Mouse (Mus musculus): ENCODE measurements at regions not wholly inside any gene's neighbourhood (a gene's known extent, or its start where the extent isn't known, plus 50 kb on each side); places are given as distances from the start of the nearest gene placed in this dataset.

DNA sequence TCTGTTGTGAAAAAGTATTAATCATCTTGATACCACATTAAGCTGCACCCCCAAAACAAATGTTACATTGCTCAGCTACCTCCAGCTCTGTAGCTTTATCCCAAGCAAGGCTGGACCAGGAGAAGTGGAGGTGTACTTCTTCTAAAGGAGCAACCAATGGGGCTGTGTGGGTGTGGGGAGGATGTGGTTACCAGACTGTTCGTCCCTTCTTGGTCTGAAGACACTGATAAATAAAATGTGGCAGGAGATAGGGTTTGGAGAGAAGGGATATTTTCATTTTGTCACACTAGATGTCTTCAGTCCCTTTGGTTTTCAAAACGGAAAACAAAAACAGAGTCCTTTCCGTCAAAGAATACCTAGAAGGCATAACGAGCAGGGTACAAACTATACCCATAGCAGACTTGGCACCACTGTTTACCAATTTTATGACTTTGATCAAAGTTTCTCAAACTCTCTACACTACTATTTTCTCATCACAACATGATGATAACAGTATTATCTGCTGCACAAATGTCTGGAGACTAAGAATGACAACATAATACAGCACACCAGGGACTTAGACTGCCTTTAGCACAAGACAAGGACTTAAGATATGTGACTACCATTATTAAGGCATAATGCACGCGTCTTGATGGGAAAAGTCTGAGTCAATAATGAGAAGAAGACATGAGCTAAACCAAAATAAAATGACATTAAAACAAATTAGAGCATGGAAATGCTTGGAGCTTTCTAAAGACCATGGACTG lies 253.4 kb upstream of the Rag2 start:
- DNase-seq (ENCODE audit: low spot score), result no peak

DNA sequence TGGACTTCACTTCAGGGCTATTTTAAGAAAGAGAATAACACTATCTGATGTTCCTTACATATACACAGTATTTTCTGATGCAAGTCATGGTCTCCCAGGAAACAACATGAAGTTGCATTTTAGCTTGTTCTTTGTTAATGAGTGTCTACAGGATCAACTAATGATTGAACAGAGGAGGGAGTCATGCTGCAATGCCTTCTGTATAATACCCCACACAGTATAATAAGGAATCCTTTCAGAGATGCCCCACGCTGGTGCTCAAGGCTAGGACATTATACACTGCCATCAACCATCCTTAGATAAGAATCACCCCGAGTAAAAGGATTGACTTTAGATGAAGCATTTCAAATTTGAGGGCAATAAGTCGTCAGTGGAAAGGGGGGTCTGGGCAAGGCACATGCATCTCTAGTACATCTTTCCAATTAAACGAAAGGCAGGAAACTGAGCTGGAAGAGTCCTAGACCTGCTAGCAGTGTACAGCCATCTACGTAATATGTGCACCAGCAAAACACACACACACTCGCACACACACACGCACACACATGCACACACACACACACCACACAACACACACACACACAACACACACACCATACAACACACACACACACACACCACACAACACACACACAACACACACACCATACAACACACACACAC lies 252.6 kb upstream of the Rag2 start:
- DNase-seq (ENCODE audit: low spot score), result no peak

DNA sequence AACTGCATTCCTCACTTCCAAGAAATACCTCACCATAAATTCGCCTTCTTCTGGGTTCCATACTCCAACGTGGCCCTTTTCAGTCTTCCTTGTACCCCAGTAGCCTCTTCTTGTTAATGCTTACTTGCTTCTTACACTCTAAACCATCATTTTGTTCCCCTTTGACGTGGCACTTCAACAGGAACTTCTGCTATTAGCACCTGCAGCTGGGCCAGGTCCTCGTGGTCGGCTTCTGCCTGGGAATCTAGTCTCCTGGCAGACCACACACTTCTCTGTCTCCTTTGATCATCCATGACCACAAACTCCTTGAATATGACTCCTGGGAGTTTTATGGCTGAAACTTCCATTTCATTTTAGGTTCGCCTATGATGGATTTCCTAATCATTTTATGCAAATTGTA lies 243.9 kb upstream of the Rag2 start:
- DNase-seq (ENCODE audit: low spot score), result no peak

DNA sequence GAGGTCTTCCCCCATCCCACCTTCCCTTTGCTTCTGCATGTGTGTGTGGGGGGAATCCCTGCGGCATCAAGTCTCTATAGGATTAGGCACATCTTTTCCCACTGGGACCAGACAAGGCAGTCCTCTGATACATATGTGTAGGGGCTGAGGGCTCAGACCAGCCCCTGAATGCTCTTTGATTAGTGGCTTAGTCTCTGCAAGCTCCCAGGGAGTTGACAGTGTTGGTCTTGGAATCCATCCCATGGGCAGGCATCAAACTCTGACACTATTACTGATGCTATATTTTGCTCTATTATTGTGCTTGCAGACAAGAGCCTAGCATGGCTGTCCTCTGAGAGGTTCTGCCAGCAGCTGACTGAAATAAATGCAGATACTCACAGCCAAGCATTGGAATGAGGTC lies 209.5 kb upstream of the Rag2 start:
- no peak for DNase-seq (ENCODE audit: low spot score)

DNA sequence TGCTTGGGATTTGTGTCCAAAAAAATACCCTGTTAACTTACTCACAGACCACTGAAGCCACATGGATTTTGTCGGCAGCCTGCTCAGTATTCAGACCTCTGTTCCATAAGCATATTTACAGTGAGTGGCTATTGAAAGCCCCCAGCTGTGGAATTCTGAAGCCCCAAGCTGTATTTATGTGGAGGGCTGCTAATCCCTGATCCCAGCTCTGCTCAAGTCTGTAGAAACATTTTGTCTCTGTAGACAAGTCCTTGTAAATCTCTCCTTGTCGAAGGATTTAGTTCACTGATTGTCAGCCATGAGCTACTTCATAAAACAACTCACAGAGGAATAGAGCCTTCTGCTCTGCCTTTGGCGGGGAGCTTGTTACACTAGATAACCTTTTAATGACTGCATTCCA lies 207.8 kb upstream of the Rag2 start:
- no peak for DNase-seq (ENCODE audit: low spot score)

DNA sequence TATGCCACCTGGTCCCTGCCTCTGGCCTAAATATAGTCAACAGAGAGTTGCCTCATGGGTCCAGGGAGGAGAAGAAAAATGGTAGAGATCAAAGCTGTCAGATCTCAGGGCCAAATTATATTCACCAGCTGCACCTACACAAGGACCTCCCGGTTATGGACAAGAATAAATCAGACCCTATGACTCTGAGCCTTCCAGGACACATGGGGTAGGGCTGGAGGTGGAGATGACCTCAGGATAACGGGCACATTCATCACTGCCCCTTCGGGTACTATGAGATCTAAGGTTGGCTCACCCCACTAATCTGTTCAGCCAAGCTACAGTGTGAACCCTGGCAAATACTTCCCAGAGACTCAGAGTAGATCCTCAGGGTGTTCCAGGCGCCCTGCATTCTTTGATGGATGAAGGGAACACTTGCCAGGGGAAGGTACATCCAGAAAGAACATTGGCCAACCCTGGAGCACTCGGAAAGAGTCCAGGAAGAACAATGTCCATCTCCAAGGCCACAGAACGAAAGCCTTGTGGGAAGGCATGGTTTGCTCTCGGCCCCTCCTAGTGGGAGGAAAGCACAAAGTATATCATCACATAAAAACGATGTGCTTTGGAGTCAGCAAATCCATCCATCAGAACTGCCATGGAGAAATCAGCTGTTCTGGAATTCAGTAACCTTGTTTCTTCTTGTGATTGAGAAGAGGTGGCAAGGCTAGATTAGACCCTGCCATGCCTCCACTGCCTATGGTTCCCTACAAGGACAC lies 191.2 kb upstream of the Rag2 start:
- no peak for DNase-seq (ENCODE audit: low spot score)

DNA sequence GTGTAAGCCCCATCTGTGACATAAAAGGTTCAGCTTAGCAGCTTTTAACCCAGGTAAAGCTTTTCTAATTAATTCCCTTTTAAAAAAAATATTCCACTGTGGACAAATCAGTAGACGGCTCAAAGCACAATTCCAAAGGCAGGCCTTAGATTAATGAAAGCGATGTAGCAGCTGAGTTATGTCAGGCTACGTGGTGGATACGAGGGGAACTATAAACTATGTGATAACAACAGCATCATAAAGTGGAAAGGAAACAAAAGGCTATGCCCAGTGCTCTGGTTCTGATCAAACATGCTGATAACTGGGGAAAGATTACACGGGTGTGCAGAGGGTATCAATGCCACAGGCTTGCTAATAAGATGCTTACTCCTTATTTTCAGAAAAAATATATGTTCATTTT lies 184.3 kb upstream of the Rag2 start:
- DNase-seq (ENCODE audit: low spot score), result no peak

DNA sequence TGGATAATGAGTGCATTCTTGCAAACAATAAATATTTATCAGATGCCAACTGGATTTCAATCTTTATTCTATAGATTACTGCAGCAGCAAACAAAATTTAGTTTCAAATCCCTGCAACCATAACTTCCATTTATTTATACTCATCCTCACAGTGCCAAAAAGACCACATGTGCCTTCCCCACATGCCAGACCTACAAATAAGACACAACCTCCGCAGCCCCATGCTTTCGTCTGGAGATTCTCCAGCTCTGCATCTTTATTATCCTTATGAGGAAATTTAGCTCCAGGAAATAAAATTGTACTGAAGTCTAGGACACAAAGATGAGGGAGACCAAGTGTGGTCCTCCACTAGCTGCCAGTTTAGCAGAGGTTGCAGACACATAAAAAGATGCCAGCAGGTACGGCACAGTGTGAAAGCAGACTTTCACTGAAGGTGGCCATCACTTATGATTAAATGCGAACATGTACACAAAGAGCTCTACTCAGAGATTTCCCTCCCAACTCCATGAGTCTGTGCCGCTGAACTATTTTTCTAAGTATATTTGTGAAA lies 183.4 kb upstream of the Rag2 start:
- no peak for DNase-seq (ENCODE audit: low spot score)

DNA sequence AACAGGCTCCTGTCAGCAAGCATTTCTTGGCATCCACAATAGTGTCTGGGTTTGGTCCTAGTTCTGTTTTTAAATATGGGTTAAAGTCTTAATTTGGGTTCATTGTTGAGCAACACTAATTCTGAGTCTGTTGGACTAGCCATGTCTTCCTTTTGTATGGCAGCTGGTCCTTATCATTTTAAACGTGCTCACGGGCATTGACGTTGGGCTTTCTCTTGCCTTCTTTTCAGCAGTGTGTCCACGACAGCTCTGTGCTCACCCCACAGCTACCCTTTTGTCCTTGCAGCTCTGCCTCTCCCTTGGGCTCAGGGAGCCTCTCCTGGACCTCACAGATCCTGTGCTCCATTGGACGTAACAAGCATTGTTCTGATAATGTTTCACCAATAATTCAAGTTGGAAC lies 168.9 kb upstream of the Rag2 start:
- no peak for DNase-seq (ENCODE audit: low spot score)

DNA sequence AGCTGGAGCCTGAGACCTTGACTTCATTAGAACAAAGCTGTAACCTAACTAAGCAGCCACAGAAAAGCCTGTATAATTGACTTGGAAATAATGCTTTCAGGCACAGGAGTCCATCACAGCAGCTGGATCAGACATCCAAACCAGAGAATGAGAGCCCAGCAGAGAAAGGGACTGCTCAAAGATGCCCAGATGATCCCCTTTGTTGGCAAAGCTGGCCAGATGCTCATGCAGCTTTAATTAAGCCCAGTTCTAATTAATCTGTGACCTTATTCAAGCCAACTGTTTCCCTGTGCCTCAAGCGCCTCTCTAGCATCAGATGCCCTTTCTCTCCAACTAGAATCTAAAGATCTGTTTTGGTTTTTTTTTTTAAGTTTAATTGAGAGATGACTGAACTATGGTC lies 165.6 kb upstream of the Rag2 start:
- no peak for DNase-seq (ENCODE audit: low spot score)

DNA sequence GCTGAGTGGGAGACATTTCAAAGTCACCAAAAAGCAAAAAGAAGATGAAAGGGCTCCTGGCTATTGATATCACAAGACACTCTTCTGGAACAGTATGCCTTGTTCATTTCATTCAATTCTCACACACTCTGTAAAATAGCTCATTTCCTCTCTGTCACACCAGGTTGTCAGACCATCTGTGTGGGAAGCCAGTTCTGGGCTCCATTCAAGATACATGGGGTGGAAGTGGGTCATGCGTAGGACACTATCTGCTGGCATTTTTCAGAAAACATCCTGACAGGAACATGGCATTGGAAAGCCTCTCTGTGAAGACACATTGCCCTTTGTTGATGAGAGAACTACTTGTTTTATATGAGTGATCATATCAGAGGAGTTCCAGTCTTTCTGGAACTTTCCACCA lies 162.1 kb upstream of the Rag2 start:
- no peak for DNase-seq (ENCODE audit: low spot score)

DNA sequence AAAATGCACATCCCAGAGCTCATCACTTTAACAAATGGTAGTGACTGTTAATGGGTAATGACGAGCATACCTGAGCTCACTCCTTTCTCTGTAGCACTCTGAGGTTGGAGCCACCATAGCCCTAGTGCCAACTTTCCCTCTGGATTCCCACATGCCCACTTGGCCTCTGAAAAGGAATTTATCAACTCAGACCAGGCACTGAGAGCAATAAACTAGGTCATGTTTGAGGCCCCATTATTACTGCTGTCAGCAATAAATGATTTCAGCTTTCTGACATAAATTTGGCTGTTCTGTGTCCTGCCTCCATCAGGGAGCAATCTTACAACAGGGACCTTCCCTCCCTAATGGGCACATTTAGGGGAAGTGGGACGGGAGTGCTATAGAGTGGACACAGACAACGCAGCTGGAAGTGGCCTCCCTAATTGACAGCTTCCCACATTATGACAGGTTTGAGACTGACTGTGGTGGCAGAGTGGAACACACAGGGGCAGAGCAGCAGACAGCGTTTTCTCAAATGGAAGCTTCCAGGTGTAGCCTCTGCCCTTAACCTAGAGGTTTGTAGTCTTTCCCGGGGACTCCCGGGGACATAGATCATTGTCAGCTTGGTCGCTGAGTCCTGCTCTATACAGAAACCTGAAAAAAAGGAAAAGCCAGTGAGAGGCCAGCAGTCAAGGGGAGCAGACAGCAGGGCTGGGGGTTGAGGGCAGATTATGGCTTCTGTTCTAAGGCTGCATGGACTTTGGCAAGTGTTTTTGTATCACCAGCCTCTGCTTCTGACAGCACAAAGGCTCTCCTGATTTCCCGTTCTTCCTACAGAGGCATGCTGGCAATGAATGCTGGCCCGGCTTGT lies 160.0 kb upstream of the Rag2 start:
- no peak for DNase-seq (ENCODE audit: low spot score)

DNA sequence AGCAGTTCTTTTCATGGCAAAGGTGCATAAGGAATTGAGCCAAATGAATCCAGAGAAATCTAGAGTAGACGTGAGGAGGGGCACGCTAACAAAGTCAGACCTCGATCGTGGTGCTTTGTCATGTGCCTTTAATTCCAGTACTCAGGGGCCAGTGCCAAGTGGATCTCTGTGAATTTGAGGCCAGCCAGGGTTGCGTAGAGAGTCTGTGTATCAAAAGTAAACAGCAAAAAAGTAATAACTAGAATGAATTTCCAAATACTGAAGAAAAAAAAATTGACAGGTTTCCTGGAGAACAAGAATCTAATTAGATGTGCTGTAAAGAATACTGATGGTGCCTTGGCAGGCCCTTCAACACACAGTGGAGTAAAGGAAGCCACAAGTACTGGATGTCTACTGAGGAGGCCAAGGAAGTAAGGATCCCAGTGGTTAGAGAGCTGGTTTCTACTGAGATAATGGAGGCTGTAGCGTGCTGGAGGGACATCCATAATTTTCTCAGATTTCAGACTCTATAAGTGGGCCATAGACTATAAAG lies 153.9 kb upstream of the Rag2 start:
- no peak for DNase-seq (ENCODE audit: low spot score)

DNA sequence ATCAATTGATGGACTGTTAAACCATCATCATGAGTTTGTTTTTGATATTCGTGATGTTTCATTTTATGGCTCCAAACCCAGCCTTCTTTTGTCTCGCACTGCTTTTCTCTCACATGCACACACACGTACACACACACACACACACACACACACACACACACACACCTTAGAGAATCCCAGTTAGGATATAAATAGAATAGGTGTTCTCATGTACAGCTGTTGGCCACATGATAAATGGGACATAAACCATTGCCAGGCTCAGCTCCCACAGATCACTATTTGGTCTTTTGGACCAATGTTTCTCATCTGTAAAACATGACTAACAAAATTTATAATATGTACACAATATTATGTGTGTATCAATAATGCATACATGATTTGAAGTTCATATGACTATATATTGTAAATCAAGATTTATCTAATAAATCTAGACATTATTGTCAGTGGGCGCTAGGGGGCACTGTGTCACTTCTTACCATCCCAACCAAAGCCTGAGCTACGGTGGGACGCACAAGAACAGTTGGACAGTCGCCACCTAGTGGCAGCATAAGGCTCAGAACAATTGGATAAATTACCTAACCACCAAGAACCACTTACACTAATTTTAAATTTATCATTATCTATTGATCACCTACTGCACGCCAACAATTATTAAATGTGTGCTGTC lies 151.9 kb upstream of the Rag2 start:
- peak; percentile 54 for DNase-seq (ENCODE audit: low spot score)

DNA sequence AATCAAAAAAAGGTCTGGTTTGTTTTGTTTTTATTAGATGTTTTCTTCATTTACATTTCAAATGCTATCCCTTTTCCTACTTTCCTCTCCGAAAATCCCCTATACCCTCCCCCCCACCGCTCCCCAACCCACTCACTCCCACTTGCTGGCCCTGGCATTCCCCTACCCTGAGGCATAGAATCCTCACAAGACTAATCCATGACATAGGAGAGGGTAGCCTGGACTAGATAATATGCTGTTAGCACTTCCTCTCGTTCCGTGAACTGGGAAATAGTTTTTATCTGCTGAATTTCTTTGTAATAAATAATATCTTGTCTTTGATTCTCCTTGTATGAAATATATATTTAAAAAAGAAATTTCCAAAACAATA lies 151.4 kb upstream of the Rag2 start:
- no peak for DNase-seq (ENCODE audit: low spot score)

DNA sequence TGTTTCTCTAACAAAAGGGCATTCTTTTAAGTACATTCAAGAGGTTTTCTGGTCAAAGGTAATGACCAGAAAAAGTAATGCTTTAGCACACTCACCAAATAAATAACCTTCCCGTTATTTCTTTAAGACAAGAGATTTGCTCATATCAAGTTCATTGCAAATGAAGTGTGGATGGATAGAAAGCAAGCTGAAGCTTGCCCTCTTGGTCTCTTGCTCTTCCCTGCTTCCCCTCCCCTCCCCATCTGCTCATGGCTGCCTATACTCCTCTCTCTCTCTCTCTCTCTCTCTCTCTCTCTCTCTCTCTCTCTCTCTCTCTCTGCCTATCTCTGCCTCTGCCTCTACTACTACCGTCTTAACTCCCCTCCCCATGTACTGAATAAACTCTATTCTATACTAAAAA lies 147.7 kb upstream of the Rag2 start:
- DNase-seq (ENCODE audit: low spot score), result no peak

DNA sequence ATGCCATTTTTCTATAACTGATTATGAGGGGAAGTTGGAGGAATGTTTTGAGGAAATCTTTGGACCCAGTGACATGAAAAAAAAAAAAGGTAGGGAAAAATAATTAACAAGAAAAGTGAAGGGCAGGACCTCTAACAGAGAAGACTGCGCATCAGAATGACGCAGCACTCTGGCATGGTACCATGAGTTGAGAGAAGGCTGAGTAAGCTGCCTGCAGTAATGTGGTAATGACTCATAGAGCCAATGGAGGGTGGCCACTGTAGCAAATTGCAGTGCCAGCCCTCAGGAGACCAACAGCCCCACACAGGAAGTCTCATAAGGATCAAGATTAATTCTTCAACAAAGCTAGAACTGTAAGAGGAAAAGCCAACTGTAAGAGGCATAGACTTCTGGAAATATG lies 134.3 kb upstream of the Rag2 start:
- no peak for DNase-seq (ENCODE audit: low spot score)

DNA sequence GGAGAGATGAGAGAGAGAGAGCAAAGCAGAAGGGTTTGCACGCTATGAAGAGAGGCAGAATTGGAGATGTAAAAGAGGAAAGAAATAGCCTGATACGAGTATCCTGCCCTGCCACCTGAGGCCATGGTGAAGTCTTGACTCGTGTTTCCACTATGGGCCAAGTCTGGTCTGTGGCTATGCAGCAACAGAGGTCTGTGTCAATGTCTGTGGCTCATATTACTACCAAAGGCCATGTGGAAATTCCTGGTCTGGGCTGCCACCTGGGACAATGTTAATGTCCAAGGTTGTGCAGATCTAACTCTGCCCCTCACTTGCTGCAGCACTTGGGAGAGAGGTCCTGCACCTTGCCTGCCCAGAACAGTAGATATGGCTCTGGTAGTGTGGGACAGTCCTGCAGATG lies 132.8 kb upstream of the Rag2 start:
- no peak for DNase-seq (ENCODE audit: low spot score)

DNA sequence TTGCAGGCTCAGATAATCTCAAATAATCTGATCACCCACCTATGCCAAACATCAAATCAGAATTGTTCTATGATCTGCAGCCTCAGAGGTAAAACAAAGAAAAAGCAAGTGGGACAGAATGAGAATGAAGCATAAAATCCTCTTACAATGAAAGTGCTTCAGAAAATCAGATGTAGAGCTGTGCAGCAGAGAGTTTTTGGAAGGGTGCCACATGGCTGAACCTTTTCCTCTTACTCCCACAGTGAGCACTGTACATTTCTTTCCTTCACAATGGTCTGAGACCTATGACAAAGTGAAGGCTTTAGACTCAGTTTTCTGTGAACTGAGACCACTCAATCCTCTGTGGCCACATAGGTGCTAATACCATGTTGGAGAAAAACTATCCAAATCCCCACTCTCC lies 116.4 kb upstream of the Rag2 start:
- DNase-seq (ENCODE audit: low spot score), result no peak

Measured in ovary, adult 18-20 months (tissue).